Comparison of ENCODE assay signal across 9 mouse cellular contexts in genomic region chrX:99725101-99725500, GRCm38 (mm10).
A peak's percentile ranks its signal among the peaks of the same experiment; 100 is the strongest.
DNase-seq lines count a peak whose midpoint lies in the region; ATAC-seq lines count a peak whose summit lies in the region.
"Had no signal": no experiment of that assay in that cellular context is flagged by ENCODE, and none has a peak within 500 bp of the region (broad histone marks: within the 10 kb centered on the region; RNA-seq: fewer than 3 reads in every experiment).

No protein-coding gene starts in this region.

- no peaks in the 10 kb centered on the region for H3K36me3 ChIP-seq in hindbrain, embryonic 10.5 days
- no peaks in the 10 kb centered on the region for H3K36me3 ChIP-seq in hindbrain, embryonic 12.5 days
- H3K36me3 ChIP-seq: neural tube, embryonic 13.5 days had no signal

- no peak overlapping the region for H3K4me2 ChIP-seq in hindbrain, embryonic 12.5 days (replicated peaks)
- H3K4me2 ChIP-seq: neural tube, embryonic 13.5 days had no signal

- H3K4me3 ChIP-seq in hindbrain, embryonic 10.5 days, result no peak overlapping the region
- H3K4me3 ChIP-seq in hindbrain, embryonic 12.5 days, result no peak overlapping the region
- H3K4me3 ChIP-seq: neural tube, embryonic 13.5 days had no signal

- H3K9me3 ChIP-seq in hindbrain, embryonic 10.5 days, result no peaks in the 10 kb centered on the region
- no peaks in the 10 kb centered on the region for H3K9me3 ChIP-seq in hindbrain, embryonic 12.5 days (replicated peaks)
- H3K9me3 ChIP-seq: neural tube, embryonic 13.5 days had no signal

- H3K9ac ChIP-seq in hindbrain, embryonic 12.5 days, result no peak overlapping the region
- H3K9ac ChIP-seq: neural tube, embryonic 13.5 days had no signal

- H3K4me1 ChIP-seq in hindbrain, embryonic 10.5 days (replicated peaks), result no peaks in the 10 kb centered on the region
- no peaks in the 10 kb centered on the region for H3K4me1 ChIP-seq in hindbrain, embryonic 12.5 days
- H3K4me1 ChIP-seq: neural tube, embryonic 13.5 days had no signal

- H3K27ac ChIP-seq in hindbrain, embryonic 10.5 days, result no peak overlapping the region
- H3K27ac ChIP-seq in hindbrain, embryonic 12.5 days, result no peak overlapping the region
- H3K27ac ChIP-seq: neural tube, embryonic 13.5 days had no signal

- DNase-seq in hindbrain, embryonic 10.5 days (ENCODE audit: low spot score), result peak; percentile 12
- DNase-seq in ES-CJ7 (ENCODE audit: low read depth, low spot score), result peak; percentile 37
- DNase-seq in adrenal gland, postnatal 25 days, result peak; percentile 2
- peak; percentile 4 for DNase-seq in induced T-regulatory cell, adult 2 months (ENCODE audit: low read depth)
- DNase-seq in lung, postnatal 36 days, result peak; percentile 30
- no peak for DNase-seq in ovary, postnatal 36 days (ENCODE audit: low spot score)
- no peak for DNase-seq in ovary, postnatal 14 days (ENCODE audit: low spot score)

- peaks cover 38% of the 10 kb centered on the region for H3K27me3 ChIP-seq in hindbrain, embryonic 10.5 days (ENCODE audit: insufficient read depth, poor library complexity, severe bottlenecking)
- H3K27me3 ChIP-seq in hindbrain, embryonic 12.5 days, result peaks cover 17% of the 10 kb centered on the region

- WGBS in hindbrain, embryonic 10.5 days, result 5% methylated on average over 1 of the region's 1 CpGs
- WGBS in hindbrain, embryonic 12.5 days, result 0% methylated on average over 1 of the region's 1 CpGs

- ATAC-seq in hindbrain, embryonic 12.5 days (ENCODE audit: low FRiP score), result no peak

Comparison
In these comparisons a context has a peak if more than half of its experiments do, and no peak if none do; other contexts are left out.
1. DNase-seq: peak in hindbrain, embryonic 10.5 days (single experiment), ES-CJ7 (single experiment), adrenal gland, postnatal 25 days (single experiment), induced T-regulatory cell, adult 2 months (single experiment) and lung, postnatal 36 days (single experiment); none in ovary, postnatal 36 days (single experiment) and ovary, postnatal 14 days (single experiment).